Mouse (Mus musculus): ENCODE measurements at regions not wholly inside any gene's neighbourhood (a gene's known extent, or its start where the extent isn't known, plus 50 kb on each side); places are given as distances from the start of the nearest gene placed in this dataset.

GRCm38 (mm10) chr3:34456488-34457433, 193.4 kb upstream of the Sox2 start:
- H3K9me3 ChIP-seq (replicated peaks) = no peaks in the 10 kb centered on the region
- no peak overlapping the region for H3K4me2 ChIP-seq
- H3K27ac ChIP-seq (replicated peaks) = no peak overlapping the region
- peak; percentile 56; the same call in 1 of the 2 replicates for ATAC-seq (ENCODE audit: low FRiP score)
- H3K4me1 ChIP-seq = peaks cover 12% of the 10 kb centered on the region
- no peak overlapping the region for H3K9ac ChIP-seq (replicated peaks)
- WGBS = 45% methylated on average over 23 of the region's 23 CpGs
- no peaks in the 10 kb centered on the region for H3K36me3 ChIP-seq
- no peak overlapping the region for H3K4me3 ChIP-seq (replicated peaks)
- H3K27me3 ChIP-seq (replicated peaks) = no peaks in the 10 kb centered on the region

GRCm38 (mm10) chr3:34454026-34454624, 196.1 kb upstream of the Sox2 start:
- H3K4me2 ChIP-seq = no peak overlapping the region
- 92% methylated on average over 24 of the region's 24 CpGs for WGBS

GRCm38 (mm10) chr3:34445354-34445753, 204.9 kb upstream of the Sox2 start:
- H3K27ac ChIP-seq (replicated peaks) = peak overlapping the region; percentile 61
- H3K4me3 ChIP-seq (replicated peaks) = no peak overlapping the region
- H3K9ac ChIP-seq (replicated peaks) = no peak overlapping the region
- WGBS = 25% methylated on average over 7 of the region's 7 CpGs
- ATAC-seq (ENCODE audit: low FRiP score) = peak; percentile 32; the same call in 1 of the 2 replicates
- no peak overlapping the region for H3K4me2 ChIP-seq
- no peaks in the 10 kb centered on the region for H3K9me3 ChIP-seq (replicated peaks)
- no peaks in the 10 kb centered on the region for H3K36me3 ChIP-seq
- H3K27me3 ChIP-seq (replicated peaks) = 0 out of 2 replicates have a peak, but pooled peaks cover 2% of the 10 kb centered on the region
- H3K4me1 ChIP-seq = peaks cover 19% of the 10 kb centered on the region

More at GRCm38 (mm10) chr3:34454026-34454624, 196.1 kb upstream of the Sox2 start:
- Histone ChIP-seq H3K27me3 (replicated peaks) (no peaks in the 10 kb centered on the region), H3K27ac (replicated peaks) (no peak overlapping the region), H3K36me3 (no peaks in the 10 kb centered on the region), H3K4me1 (peaks cover 12% of the 10 kb centered on the region), H3K9me3 (replicated peaks) (no peaks in the 10 kb centered on the region), H3K4me3 (replicated peaks) (no peak overlapping the region), H3K9ac (replicated peaks) (no peak overlapping the region)
- no peak for ATAC-seq (ENCODE audit: low FRiP score)

GRCm38 (mm10) chr3:34444802-34445201, 205.4 kb upstream of the Sox2 start:
- no peak for ATAC-seq (ENCODE audit: low FRiP score)
- Histone ChIP-seq H3K4me3 (replicated peaks) (no peak overlapping the region), H3K4me1 (peaks cover 19% of the 10 kb centered on the region), H3K27me3 (replicated peaks) (0 out of 2 replicates have a peak, but pooled peaks cover 2% of the 10 kb centered on the region), H3K4me2 (no peak overlapping the region), H3K27ac (replicated peaks) (0 out of 2 replicates have a peak overlapping the region, but pooled peaks have one; percentile 61), H3K9me3 (replicated peaks) (no peaks in the 10 kb centered on the region), H3K9ac (replicated peaks) (no peak overlapping the region), H3K36me3 (no peaks in the 10 kb centered on the region)
- 40% methylated on average over 5 of the region's 5 CpGs for WGBS

GRCm38 (mm10) chr3:34443731-34444628, 206.2 kb upstream of the Sox2 start:
- WGBS = 15% methylated on average over 28 of the region's 28 CpGs
- H3K9ac ChIP-seq (replicated peaks) = no peak overlapping the region
- ATAC-seq (ENCODE audit: low FRiP score) = peak; percentile 82

GRCm38 (mm10) chr3:34443307-34443706, 206.9 kb upstream of the Sox2 start:
- no peaks in the 10 kb centered on the region for H3K36me3 ChIP-seq
- no peak overlapping the region for H3K4me2 ChIP-seq
- no peak overlapping the region for H3K9ac ChIP-seq (replicated peaks)
- peaks cover 19% of the 10 kb centered on the region for H3K4me1 ChIP-seq
- H3K9me3 ChIP-seq (replicated peaks) = no peaks in the 10 kb centered on the region
- H3K27ac ChIP-seq (replicated peaks) = peak overlapping the region; percentile 48
- WGBS = 33% methylated on average over 5 of the region's 5 CpGs
- H3K4me3 ChIP-seq (replicated peaks) = no peak overlapping the region
- 0 out of 2 replicates have a peak, but pooled peaks cover 2% of the 10 kb centered on the region for H3K27me3 ChIP-seq (replicated peaks)
- ATAC-seq (ENCODE audit: low FRiP score) = no peak

More at GRCm38 (mm10) chr3:34443731-34444628, 206.2 kb upstream of the Sox2 start:
- Histone ChIP-seq H3K27me3 (replicated peaks) (0 out of 2 replicates have a peak, but pooled peaks cover 2% of the 10 kb centered on the region), H3K27ac (replicated peaks) (peak overlapping the region; percentile 61), H3K4me1 (peaks cover 19% of the 10 kb centered on the region), H3K9me3 (replicated peaks) (no peaks in the 10 kb centered on the region), H3K36me3 (no peaks in the 10 kb centered on the region), H3K4me2 (peak overlapping the region; percentile 36), H3K4me3 (replicated peaks) (no peak overlapping the region)

- no peak overlapping the region for H3K4me3 ChIP-seq (replicated peaks)
- H3K9ac ChIP-seq (replicated peaks) = no peak overlapping the region
- H3K27me3 ChIP-seq (replicated peaks) = 0 out of 2 replicates have a peak, but pooled peaks cover 2% of the 10 kb centered on the region
- WGBS = 33% methylated on average over 4 of the region's 4 CpGs
- peaks cover 19% of the 10 kb centered on the region for H3K4me1 ChIP-seq
- H3K9me3 ChIP-seq (replicated peaks) = no peaks in the 10 kb centered on the region
- no peaks in the 10 kb centered on the region for H3K36me3 ChIP-seq
- H3K27ac ChIP-seq (replicated peaks) = peak overlapping the region; percentile 67
- H3K4me2 ChIP-seq = no peak overlapping the region
- peak; percentile 52; the same call in 1 of the 2 replicates for ATAC-seq (ENCODE audit: low FRiP score)
Observed at GRCm38 (mm10) chr3:34441792-34442191, 208.4 kb upstream of the Sox2 start.

- H3K27ac ChIP-seq (replicated peaks) = peak overlapping the region; percentile 67
- no peak overlapping the region for H3K4me3 ChIP-seq (replicated peaks)
- WGBS = 22% methylated on average over 5 of the region's 5 CpGs
- no peaks in the 10 kb centered on the region for H3K36me3 ChIP-seq
- no peak overlapping the region for H3K4me2 ChIP-seq
- H3K9ac ChIP-seq (replicated peaks) = no peak overlapping the region
- peak; percentile 50 for ATAC-seq (ENCODE audit: low FRiP score)
- peaks cover 19% of the 10 kb centered on the region for H3K4me1 ChIP-seq
- no peaks in the 10 kb centered on the region for H3K9me3 ChIP-seq (replicated peaks)
- H3K27me3 ChIP-seq (replicated peaks) = 0 out of 2 replicates have a peak, but pooled peaks cover 2% of the 10 kb centered on the region
Observed at GRCm38 (mm10) chr3:34441266-34441665, 208.9 kb upstream of the Sox2 start.

GRCm38 (mm10) chr3:34434901-34435300, 215.3 kb upstream of the Sox2 start:
- peaks cover 6% of the 10 kb centered on the region for H3K4me1 ChIP-seq
- no peaks in the 10 kb centered on the region for H3K27me3 ChIP-seq (replicated peaks)
- 50% methylated on average over 9 of the region's 9 CpGs for WGBS
- no peak overlapping the region for H3K27ac ChIP-seq (replicated peaks)
- H3K4me3 ChIP-seq (replicated peaks) = no peak overlapping the region
- H3K9me3 ChIP-seq (replicated peaks) = no peaks in the 10 kb centered on the region
- H3K9ac ChIP-seq (replicated peaks) = no peak overlapping the region; the same call in 1 of the 2 replicates
- no peak for ATAC-seq (ENCODE audit: low FRiP score)
- peak overlapping the region; percentile 13; the same call in 1 of the 2 replicates for H3K4me2 ChIP-seq
- no peaks in the 10 kb centered on the region for H3K36me3 ChIP-seq

GRCm38 (mm10) chr3:34427967-34428366, 222.2 kb upstream of the Sox2 start:
- no peak overlapping the region for H3K4me3 ChIP-seq (replicated peaks)

GRCm38 (mm10) chr3:34427495-34427894, 222.7 kb upstream of the Sox2 start:
- Histone ChIP-seq H3K9ac (replicated peaks) (no peak overlapping the region), H3K36me3 (no peaks in the 10 kb centered on the region), H3K4me3 (replicated peaks) (no peak overlapping the region), H3K27ac (replicated peaks) (no peak overlapping the region), H3K27me3 (replicated peaks) (no peaks in the 10 kb centered on the region), H3K4me1 (0 out of 2 replicates have a peak, but pooled peaks cover 3% of the 10 kb centered on the region), H3K4me2 (no peak overlapping the region), H3K9me3 (replicated peaks) (no peaks in the 10 kb centered on the region)
- WGBS = 92% methylated on average over 4 of the region's 4 CpGs
- ATAC-seq (ENCODE audit: low FRiP score) = no peak

More at GRCm38 (mm10) chr3:34427967-34428366, 222.2 kb upstream of the Sox2 start:
- no peaks in the 10 kb centered on the region for H3K4me1 ChIP-seq
- WGBS = 95% methylated on average over 8 of the region's 8 CpGs
- H3K36me3 ChIP-seq = no peaks in the 10 kb centered on the region
- H3K9ac ChIP-seq (replicated peaks) = no peak overlapping the region
- no peak overlapping the region for H3K4me2 ChIP-seq
- no peak overlapping the region for H3K27ac ChIP-seq (replicated peaks)
- ATAC-seq (ENCODE audit: low FRiP score) = no peak
- H3K9me3 ChIP-seq (replicated peaks) = no peaks in the 10 kb centered on the region
- H3K27me3 ChIP-seq (replicated peaks) = no peaks in the 10 kb centered on the region

Measured in neural tube, embryonic 15.5 days (tissue).